Mouse (Mus musculus) neutrophil, adult 65 days (primary cell): ENCODE results near the gene Tbx2. TPM values are rescaled to one million over a fixed set of nuclear protein-coding genes. Genes with fewer than 3 reads are reported as not detected.

Experiments used
- total RNA-seq: library from RNA; stranded (reverse); gene quantifications from 2 replicates; pipeline ENCODE4 v1.2.4, GENCODE M21; 2023

The Tbx2 gene
- total RNA-seq: 0.25 and 0.95 TPM in 2 replicates

GRCm38 (mm10) chr11:85832231-85832924 is at the start of gene Tbx2:
Gene Tbx2, plus strand, starts transcription at chr11:85832551.

DNA sequence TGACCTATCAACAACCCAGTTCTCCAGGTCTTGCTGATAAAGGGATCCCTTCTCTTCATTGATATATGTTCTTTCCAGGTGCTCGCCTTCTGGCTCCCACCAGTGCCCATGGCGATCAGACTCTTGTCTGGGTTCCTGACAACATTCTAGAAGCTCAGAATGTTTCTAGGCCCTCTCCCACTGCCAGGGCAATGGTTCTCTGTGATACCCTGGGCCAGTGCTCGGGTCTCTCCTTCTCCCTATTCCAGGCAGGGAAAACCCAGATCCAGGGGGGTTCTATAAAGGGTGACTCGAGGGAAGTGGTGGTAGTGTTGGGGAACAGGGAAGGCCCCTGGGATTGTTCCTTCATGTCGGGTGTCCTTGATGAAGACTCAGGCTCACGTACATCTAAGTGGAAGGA is 17.9 kb downstream of the Tbx2 start, which contains the start of gene Gm11444:
Gene Gm11444 (minus strand): TSS at position 101 of the 400 bp plus-strand sequence.

DNA sequence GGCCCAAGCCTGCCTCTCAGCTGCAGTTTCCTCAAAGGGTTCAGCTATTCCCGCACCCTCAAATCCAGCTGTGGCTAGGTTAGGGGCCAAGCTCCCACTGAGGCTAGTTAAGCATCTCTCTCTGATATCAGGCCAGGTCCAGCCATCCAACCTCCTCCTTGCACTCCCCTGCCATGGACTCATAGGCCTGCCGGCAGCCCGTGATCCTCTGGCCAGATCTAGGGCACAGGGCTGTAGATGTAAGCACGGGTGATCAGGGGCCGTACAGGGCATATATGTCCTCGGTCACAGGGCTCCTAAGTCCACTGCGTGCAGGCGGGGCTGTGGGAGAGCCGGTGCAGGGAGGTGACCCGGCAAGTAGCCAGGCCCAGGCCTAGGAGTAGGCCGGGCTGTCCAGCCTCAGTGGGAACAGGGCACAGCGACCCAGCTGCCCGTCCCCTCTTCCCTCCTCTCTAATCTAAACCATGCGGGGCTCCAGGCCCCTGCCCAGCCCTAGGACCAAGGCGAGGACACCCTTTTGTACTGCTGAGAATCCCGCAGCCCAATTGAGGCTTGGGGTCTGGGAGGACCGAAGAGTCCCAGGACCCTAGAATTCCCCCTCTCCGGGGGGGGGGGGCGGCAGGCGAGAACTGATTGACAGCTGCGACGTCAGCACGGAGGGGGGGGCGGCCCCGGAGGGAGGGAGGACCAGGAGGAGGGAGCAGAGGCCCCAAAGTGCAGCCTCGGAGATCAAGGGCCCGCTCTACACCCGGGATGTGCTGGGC is 53.5 kb downstream of the Tbx2 start, which contains the start of gene Tbx4:
Gene Tbx4 (plus strand): TSS at position 758 of the 764 bp plus-strand sequence.

Other genes with a start within 250 kb of the Tbx2 start
- gene Gm11444, start 17.8 kb downstream of the Tbx2 start, total RNA-seq: not detected in 2 replicates
- 0.16 TPM in 1 of 2 replicates, not detected in the other for gene Tbx4, start 53.9 kb downstream of the Tbx2 start, total RNA-seq